Mouse (Mus musculus) embryo, embryonic 11.5 days (tissue): ENCODE measurements around the gene Kcnb1.

Experiments used
- DNase-seq: peaks from one replicate; pipeline ENCODE4 v3.0.0-alpha.2; 2012; ENCODE audit warnings: low read depth, low spot score

The Kcnb1 gene

DNA sequence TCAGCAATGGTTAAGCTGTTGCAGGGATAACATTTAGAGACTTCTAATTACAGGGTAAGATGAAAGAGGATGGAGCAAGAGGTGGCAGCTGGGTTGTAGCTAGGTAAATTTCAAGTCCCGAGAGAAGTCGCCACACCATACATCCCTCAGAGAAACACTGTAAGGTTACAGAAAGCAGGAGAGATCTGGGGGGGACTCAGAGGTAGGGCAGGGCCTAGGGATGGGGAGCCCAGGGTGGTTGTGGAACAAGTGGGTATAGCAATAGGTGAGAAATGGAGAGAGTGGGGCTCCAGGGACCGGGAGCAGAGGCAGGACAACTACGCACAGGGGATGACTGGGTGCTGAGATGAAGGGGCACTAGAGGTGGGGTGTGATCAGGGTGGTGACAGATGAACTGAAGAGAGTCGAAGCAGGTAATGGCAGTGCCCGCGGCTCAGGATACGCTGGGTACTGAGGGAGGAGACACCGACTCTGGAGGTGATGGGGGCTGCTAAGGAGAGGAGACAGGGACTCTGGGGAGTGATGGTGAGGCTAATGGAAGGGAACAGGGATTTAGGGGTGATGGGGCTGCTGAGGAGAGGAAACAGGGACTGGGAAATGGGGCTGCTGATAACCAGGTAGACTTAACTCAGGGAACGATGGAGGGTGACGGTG lies 128.4 kb downstream of the Kcnb1 start:
- DNase-seq, result no peak

DNA sequence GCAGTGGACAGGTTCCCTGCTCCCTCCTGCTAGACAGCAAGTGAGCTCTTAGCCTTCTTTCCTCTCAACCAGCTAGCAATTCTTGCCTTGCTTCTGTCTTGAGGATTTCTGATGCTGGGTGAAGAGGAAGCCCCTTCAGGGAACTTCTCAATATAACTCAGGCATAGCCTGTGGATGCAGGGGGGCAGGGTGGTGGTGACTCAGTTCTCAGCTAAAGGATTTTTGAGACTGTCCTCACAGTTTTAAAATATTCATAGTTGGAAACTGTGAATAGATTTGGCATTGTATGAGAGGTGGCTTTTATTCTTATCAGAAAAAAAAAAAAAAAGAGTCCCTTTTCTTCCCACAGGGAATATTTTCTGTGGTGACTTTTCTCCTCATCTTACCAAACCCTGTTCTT lies 129.2 kb downstream of the Kcnb1 start:
- DNase-seq, result no peak

DNA sequence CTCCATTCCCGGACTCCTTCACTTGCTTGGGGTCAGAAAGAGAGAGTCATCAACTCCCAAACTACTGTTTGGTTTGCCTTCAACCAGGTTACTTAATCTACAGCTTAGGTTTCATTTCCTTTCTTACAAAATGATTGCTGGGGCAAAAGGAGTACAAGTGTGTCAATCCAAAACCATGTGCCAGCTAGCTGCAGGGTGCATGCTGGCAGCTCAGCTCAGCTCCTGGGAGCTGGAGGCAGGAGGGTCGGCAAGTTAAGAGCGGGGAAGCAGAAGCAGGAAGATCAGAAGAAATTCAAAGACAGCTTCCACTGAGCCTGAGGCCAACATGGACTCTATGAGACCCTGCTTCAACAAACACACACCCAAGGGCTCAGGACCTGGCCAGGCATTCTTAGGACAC lies 129.6 kb downstream of the Kcnb1 start:
- no peak for DNase-seq

DNA sequence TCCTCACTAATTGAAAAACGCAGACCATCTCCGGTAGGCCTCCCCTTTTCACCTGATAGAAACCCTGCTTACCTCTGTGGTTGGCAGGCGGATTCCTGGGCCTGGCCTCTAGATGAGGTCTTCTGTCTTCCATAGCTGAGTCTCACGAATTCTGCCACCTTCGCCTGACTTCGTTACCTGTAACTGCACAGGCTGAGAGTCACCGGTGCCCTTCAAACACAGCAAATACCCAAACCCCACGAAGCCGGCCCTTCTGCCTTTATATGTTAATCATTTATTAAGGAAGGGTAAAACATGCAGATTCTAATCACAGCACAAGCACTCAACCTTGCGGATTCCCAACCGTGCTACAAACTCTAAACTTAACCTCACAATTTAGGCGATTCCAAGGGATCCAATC lies 130.0 kb downstream of the Kcnb1 start:
- DNase-seq, result no peak

DNA sequence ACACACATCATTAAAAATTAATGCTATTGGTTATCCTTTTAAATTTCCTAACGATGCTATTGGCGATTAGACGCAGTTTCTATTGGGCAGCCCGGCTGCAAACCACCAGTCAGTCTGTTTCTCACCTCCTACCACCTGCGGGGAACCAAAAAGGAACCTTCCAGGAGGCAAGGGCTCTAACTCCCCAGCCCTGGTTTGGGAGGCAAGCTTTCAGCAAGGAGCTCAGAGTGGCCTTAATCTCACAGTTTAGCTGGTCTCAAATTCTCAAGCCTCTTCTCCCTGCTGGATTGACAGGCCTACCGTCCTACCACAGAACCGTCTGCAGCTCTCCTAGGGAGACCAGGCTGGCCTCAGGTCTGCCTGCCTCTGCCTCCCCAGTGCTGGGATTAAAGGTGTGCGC lies 130.4 kb downstream of the Kcnb1 start:
- DNase-seq, result no peak

DNA sequence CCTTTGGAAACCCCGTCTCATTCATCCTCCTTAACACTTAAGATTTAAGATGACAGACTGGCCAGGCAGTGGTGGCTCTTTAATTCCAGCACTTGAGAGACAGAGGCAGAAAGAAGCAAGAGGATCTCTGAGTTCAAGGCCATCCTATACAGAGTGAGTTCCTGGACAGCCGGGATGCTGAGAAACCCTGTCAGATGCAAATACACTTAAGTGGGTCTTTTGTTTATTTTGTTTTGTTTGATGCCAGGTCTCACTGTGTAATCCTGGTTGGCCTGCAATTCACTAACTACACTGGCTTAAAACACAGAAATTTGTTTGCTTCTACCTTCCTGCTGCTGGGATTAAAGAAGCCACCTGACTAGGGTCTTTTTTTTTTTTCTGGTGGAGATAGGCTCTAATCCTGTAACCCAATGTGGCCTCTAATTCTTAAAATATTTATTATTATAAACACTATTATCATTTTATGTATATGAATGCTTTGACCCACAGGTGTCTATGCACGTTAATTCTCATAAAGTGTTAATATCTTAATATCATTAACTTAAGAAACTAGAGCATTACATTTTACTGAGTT lies 131.1 kb downstream of the Kcnb1 start:
- no peak for DNase-seq

DNA sequence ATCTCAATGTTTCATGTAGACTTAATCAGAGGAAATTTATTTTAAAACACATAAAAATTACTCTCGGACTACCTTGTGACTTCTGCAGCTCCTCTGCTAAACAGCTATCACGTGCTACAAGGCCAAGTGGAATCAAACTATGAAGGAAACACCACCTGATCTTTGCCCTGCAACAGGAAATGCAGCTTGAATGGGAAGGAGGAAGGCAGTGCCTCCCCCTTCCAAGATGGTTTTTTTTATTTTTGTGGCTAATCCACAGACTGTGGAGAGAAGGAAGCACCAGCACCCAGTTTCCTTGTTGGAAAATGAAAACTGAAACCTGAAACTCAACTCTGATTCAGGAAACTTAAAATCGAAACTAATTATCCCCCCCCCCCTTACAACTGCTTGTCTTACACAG lies 131.8 kb downstream of the Kcnb1 start:
- no peak for DNase-seq

DNA sequence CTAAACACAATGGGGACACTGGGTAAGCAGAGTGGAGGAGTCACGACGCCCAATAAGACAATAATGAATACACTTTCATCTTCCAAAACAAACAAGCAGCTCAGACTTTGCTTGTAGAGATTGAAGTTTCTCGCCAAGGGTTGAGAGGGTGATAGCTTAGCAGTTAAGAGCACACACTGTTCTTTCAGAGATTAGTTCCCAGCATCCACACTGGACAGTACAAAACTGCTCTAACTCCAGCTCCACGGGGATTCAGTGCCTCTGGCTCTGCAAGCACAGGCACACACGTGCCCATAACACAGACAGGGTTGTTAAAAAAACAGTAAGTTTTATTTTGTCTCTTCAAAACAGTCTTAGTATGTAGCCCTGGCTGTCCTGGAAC lies 133.0 kb downstream of the Kcnb1 start:
- DNase-seq, result no peak

DNA sequence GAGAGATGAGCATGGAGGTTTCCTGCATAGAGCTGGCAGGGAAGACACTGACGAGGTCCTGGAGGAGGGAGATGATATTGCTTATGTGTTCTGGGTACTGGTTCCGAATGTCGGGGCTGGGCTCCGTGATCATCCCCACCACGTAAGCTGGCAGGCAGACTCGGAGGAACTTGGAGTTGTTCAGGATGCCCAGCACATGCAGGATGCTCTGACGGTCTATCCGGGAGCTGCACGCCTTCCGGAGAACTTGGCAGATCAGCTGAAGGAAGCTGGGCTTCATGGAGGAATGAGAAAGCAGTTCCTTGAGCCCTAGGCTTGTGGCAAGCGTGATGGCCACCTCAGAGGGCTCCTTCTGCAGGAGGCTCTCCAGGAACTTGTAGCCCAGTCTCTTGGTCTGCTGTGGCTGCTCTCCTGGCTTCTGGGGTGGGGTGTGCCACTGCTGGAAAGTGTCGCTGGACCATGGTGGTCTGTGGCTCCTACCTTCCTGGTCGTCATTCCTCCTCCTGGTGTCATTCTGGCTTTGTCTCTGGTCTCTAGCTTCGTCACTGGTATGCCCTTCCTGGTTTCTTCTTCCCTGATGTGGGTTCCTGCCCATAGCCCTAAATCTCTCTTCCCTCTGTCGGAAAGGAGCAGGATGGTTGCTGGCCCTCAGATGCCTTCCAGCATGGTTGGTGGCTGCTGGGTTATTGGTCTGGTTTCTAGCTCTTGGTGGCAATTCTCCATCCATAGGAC lies 133.6 kb downstream of the Kcnb1 start:
- no peak for DNase-seq

DNA sequence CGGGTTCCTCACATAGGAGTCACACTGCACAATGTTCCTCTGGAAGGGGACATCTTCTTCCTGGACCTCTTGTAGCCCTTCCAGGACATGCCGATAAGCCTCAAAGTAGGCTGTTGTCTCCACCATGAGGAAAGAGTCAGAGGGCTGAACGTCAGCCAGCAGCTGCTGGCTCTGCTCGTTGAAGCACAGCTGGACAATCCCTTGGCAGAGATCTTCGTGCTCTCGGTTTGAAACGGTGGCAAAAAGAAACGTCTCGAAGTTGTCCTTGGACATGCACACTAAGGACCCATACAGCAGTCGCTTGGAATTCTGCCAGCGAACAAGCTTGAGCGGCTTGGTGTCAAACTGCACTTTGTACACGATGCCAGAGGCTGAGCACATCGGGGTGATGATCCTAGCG lies 134.6 kb downstream of the Kcnb1 start:
- no peak for DNase-seq

DNA sequence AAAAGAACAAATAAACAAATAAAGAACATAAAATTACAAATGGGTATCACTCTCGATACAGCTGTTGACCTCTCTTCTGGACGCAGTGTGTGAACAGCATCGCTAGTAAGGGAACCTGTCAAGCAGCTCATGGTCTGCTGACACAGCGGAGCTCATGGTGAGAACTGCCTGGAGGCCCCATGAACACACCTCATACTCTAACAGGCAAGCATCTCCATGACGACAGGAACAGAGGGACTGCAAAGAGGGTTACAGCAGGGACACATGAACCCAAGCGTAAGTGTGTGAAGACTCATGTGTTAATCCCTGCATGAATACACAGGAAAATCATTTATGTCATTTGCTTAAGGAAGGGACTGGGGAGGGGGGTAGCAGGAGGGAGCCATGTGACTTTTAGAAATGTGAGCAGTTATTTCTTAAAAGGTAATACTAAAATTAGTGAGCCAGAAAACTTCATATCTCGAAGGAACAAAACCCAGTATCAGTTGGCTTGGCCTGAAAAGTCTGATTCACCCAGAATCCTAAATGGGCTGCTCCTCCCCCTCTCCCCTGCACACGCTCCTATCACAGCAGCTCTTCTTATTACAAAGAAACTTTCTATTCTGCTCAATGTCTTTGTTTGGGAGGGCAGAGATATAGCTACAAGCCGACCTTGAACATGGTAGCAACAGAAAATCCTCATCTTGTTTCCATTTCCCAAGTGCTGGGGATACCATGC lies 136.7 kb downstream of the Kcnb1 start:
- no peak for DNase-seq

DNA sequence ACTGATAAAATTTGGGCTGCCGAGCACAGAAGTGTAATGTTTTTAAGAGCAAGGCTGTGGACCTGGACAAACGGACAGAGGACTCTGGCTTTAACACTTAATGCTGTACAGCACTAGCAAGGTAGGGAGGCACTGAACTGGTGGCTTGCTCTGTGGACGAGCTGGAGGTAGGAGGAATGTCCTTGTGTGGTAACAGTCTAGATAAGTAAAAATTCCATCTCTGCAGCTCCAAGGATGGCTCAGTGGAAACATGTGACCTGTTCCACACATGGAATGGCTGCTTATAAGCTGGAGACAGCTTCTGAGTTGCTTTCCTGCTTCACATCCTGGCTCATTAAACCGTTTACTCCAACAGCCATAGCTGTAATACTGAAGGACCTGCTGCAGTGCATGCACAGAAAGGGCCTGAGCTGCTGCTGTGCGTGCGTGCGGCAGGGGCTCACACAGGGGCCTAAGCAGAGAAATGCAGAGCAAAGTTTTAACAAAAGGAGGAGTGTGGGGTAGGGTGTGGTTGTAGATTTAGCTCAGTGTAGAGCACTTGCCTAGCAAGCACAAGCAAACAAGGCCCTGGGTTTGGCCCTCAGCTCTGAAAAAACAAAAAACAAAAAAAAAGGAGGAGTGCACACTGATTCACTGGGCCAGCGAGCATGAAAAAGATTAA lies 141.1 kb downstream of the Kcnb1 start:
- no peak for DNase-seq

DNA sequence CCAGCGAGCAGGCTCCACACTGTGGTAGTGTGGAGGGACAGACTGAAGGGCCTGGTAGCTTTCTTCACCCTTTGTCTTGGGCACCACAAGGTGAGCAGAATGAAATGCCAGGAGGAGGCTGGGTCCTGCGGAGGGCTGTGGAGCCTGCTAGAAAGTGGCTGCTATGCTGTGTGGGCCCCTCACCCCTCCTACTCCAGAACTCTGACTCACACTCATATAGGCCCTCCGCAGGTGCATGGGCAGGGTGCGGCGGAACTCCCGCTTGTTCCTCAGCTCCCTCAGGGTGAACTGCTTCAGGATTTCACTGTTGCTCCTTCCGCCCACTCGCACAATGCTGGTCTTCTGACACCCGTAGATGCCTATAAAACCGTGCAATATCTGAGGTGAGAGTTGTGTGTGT lies 141.7 kb downstream of the Kcnb1 start:
- DNase-seq, result no peak
